Mouse (Mus musculus) right cerebral cortex, postnatal 36 days (tissue): ENCODE measurements at regions not wholly inside any gene's neighbourhood (a gene's known extent, or its start where the extent isn't known, plus 50 kb on each side); places are given as distances from the start of the nearest gene placed in this dataset.
A peak's percentile ranks its signal among the peaks of the same experiment; 100 is the strongest.
"Not testable (repeated sequence)": the region's sequence is repeated elsewhere in the genome, so short reads cannot be mapped to it uniquely, and the experiment has no call there.

Experiments used
- DNase-seq, 2 experiments: peaks; one replicate each; pipeline ENCODE4 v3.0.0; 2022; ENCODE audit warnings: low spot score in 2 of 2, mixed read lengths in 1 of 2

DNA sequence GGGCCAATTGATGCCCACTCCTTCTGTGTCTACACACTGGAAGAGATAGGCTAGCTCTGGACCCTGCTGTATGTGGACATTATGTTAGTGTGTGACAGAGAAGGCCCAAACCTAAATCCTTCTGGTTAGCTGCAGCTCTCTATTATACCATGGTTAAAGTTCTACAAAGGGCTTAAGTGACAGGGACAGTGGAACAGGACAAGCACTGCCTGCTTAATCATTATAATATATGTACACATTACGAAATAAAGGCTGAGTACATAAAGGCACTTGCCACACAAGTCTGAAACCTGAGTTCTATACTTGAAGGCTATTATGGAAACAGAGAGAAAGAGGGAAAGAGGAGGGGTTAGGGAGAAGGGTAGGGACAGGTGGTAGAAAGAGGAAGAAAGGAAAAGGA, 55.2 kb downstream of the Rdh14 start:
- DNase-seq = no peak

DNA sequence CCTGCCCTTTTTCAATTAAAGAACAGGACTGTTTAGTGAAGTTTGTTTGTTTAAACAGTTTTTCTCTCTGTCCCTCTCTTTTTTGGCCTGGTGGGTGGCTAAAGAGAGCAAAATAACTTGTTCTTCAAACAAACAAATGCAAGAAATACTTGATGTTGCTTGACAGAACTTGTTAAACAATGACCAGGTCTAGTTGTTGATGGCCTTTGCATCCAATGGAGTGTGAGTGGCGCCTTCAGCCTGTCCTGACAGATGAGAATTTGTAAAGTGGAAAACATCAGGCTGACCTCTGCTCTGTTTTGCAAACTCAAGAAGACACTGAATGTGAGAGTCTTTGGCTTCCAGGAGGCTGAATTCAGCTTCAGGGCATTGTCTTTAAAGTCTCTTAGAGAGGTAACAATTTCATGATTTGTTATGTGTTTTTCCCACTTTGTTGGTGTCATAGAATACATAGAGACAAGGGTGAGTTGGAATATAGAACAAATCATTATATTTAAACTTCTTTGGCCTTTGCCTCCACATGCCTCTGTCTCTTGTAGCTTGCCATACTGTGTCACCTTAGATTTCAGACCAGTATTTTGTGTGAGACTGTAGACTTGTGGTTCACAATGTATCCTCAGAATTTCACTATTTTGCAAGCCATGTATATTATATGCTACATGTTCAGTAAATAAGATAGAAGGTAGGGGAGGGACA, 67.5 kb downstream of the Rdh14 start:
- DNase-seq = no peak

DNA sequence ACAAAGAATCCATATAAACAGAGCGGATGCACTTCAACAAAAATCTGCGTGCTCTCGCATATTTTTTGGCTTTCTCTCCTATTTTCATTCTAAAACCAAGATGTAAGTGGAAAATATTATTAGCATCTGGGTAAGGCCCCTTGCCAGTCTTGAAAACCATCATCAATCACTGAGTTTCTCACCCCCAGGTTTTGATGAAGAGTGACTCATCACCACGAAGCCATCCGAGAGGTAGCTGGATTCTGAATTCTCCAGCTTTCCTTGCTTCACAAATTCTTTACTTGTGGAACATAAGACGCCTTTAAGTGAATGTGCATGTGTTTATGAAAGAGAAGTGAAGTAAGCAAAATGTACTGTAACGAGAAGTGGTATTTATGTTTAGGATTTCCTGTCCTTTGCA, 71.2 kb downstream of the Rdh14 start:
- DNase-seq = no peak

DNA sequence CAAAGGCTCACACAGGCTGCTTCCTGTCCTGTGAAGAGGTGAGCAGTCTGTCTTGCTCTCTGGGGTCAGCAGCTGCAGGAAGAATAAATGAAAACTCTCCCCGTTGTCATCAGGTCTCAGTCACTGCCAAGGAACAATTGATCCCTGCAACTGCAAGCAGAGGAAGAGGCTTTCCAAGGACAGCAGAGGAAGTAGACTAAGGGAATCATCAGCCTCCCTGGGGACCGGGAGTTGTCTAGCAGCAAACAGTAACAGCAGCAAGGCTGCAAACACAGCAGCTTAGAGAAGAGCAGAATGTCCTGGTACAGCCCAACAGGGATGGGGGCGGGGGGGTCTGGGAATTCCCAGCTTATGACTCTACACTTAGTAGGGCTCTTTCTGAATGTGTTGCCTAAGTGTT, 72.4 kb downstream of the Rdh14 start:
- no peak for DNase-seq

DNA sequence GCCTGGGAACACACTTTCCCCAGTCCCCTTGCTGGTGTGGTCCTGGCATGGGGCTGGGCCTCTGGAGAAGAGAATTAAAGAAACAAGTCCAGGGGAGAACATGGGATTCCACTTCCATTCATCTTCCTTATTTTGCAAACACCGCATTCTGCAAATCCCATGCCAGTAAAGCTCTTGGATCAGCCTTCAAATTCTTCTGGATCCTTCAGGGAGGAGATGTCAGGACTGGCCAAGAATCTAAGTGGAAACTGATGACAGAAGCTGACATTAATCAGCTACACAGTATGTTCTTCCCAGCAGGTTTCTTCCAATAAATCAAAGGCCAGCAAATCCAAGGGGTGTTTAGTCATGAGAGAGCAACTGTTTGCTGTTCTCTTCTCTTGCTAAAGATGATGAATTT, 83.4 kb downstream of the Rdh14 start:
- DNase-seq = no peak

DNA sequence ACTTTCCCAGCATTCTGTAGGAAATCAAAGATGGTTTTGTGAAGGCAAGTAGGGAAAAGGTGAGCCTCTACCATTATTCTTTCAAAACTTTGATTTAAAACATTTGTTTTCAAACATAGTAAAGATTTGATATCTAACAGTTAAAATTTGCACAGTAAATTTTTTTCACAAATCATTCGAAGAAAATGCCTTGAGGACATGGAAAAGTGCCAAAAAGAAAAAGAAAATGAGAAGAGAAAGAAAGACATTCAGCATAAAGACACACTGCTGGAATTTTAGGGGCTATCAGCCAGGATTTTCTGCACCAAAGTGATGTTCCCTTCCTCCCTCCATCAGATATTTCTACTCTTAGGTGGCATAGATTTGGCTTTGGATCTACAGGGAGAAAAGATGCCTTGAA, 90.2 kb downstream of the Rdh14 start:
- DNase-seq = no peak

DNA sequence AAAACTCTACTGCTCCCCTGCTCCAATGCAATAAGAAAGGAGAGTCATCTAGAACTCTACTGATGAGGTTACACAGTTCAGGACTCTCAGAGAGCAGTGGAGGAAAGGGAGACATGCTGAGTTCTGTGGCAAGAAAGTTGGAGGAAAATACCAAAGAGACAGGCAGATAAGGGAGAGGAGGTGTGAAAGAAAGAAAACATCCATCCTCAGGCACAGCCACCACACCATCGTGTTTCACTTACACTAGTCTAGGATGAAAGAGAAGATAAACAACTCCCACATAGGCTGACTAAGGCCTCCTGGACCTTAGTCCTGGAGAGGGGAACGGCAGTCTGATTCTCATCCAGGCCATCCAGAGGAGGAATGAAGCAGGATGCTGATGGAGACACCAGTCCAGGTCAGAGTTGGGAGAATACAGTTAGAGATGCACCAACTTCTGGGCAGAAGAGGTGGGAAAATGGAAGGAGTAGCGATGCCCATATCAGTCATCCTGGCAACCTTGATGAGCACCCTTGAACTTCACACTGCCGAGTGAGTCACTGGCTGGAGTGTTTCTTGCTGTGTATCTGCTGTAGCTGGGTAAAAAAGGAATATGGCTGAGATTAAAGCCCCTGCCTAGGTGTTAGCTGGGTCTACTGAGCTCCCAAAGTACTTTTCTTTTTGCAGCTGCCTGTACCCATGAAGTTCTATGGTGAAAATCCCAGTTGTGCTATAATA, 91.9 kb downstream of the Rdh14 start:
- no peak for DNase-seq

DNA sequence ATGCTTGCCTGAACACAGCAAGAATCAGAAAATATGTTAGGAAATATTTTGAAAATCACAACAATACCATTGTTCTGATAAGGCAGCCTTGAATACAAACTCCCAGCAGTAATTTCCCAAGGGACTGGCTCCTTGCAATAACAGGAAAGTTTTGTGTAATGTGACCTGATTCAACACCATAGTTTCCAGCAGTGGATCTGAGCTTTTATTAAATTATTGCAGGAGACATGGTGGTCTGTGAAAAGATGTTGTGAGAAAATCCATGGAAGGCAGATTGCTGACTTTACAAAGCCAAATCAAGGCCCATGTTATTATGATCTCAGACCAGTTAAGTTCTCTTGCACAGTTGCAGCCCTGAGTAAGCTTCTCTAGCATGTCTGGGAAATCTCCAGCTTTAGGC, 116.1 kb downstream of the Rdh14 start:
- no peak for DNase-seq

DNA sequence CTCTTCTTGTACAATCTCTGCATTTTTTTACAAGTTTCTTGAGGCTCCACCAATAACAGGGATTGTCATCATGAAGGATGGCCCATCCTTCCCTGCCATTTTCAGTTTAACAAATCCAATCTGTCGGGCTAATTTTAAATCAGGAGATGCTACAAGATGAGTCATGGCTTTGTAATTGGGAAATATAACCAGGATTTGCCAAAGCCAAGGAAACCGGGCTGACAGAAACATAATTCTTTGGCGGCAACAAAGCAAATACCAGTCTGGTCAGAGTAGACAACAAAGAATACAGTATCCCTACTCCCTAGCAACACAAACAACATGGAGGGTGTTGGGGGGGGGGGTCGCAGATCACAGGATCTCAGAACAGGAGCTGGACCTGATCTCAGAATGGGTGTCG, 123.0 kb downstream of the Rdh14 start:
- no peak for DNase-seq

DNA sequence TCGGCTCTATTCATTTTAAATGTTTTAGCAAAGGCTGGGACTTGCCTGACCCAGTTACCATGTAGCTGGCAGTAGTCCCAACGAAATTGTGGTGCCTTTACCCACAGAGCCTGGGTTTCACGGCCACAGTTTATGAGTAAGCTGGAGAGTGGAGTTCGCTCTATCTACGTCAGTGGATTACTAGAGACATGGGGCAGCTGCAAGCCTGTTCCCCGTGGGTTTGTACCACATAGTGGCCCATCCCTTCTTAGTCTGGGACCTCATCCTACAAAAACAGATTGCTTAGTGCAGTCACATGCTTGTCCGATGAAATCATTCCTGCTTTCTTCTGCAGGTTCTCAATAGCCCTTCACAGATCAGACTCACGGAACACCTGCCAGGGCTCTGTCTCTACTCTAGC, 123.7 kb downstream of the Rdh14 start:
- DNase-seq = no peak

DNA sequence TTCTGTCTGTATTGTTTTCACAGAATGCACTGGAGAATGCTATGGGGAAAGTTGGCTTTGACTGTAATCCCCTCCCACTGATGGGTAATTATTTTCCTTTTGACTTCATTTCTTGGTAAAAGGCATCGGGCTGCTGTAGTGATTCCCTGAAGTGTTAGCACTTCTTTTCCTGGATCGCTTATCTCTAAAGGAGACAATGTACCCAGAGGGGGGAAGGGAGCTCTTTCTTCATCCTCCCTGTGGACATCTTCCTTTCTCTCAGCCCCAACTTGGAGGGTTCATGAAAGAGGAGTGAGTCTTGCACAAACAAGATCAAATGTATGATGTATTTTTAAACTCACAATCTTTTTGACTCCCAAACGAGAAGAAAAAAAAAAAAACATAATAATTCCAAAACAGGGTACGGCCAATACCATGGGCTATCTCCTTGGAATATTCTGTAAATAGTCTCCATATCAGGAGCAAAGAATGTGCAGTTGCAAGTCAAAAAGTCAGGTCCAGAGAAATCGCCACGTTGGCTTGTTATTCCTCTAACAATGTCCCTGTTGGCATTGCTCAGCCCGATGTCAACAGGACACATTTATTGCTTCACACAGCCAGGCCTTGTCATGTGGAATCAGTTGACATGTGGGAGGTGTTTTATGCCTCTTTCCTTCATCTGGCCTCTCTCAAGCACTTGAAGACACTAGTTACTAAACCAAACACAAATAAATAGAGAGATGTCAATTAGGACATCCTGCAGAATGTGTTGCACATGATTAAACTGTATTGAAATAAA, 134.1 kb downstream of the Rdh14 start:
- no peak for DNase-seq

DNA sequence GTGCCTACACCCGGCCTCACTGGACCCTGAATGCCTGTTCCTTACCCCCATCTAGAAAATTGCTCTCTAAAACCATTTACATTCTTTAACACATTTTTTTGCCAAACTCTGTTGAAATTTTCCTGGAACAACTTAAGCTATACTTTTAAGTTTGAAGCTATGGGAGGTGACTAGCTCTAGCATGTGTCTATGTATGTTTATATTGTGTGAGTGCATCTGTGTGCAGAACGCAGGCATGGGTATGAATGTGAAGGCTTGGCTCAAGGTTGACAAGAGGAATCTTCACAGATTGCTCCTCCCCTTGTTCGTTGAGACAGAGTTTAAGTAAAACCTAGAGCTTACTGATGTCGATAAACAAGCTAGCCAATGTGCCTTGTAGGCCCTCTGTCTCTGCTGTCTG, 135.4 kb downstream of the Rdh14 start:
- no peak for DNase-seq

DNA sequence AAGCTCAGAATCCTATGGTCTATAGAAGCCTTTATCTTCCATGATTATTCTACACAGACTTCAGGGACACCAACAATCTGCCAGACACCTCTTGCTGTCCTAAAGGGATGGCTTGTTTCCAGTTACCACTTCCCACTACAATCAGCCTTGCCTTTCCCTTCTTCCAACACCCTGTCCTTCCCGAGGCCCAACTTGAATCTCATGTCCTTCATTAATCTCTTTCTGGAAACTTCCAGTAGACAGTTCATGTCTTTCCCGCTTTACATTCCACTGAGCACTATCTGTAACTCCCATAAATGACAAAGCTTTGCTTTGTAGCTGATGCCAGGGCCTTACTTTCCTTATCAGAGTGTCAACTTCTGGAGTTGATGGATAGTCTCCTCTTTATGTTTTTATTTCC, 138.5 kb downstream of the Rdh14 start:
- no peak for DNase-seq

DNA sequence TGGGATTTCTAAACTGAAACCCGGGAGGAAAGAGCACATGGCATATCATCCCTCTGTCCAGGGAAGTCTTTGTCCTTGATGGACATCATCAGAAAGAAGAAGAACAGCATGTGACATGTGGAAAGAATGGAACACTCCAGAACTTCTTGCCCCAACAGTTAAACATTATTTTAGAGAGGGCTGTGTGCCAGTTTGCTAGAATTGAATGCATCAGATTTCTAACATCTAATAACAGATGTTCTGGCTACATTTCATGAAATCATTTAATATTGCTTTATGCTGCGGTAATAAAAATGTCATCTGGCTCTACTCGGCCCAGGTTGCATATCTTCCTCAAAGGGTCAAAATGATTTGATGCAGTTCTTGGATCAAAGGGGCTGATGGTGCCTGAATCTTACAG, 140.4 kb downstream of the Rdh14 start:
- no peak for DNase-seq

DNA sequence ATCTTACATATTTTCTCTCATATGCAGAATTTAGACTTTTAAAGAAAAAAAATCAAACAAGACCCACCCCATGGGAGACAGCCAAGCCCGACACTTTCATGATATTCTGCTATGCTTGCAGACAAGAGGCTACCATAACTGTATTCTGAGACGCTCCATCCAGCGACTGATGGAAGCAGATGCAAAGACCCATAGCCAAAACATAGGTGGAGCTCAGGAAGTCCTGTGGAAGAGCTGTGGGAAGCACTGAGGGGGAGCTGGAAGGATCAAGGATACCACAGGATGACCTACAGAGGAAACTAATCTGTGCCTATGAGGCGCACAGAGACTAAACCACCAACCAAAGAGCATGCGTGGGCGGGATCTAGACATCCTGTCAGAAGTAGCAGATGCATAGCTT, 143.4 kb downstream of the Rdh14 start:
- DNase-seq = no peak

DNA sequence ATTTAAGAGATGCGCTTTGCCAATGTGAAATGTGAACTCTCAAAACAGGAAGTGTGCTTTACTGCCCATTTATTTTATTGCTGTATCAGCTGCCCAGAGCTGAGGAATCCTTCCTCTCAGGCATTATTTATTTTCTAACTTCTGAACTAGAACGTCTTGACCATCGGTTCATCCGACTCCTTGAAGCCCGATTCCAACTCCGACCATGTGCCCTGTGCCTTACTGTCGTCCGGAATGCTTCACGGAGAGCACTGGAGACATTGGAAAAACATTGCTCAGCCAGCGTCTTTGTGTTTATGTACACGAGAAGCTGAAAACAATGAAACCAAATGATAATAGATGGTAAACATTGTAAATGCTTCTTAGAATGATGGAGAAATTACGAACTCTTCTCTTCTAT, 145.7 kb downstream of the Rdh14 start:
- no peak for DNase-seq

DNA sequence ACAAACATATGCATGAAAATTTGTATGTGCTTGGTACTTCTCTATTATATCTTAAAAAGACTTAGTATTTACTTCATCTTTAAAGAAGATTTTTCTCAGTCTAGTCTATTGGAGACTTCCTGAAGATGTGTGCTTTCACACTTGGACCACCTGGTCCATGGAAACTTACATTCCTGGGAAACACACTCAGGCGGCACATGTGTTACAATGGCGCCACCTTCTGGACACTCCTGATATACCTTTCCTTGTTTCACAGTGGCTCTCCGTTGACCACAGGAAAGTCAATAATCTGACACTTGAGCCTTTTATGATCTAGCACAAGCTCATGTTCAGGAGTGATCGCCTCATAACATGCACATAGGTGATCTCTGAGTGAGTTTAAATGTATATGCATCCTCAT, 146.5 kb downstream of the Rdh14 start:
- DNase-seq = peak in 1 of 2 experiments; percentile 15

DNA sequence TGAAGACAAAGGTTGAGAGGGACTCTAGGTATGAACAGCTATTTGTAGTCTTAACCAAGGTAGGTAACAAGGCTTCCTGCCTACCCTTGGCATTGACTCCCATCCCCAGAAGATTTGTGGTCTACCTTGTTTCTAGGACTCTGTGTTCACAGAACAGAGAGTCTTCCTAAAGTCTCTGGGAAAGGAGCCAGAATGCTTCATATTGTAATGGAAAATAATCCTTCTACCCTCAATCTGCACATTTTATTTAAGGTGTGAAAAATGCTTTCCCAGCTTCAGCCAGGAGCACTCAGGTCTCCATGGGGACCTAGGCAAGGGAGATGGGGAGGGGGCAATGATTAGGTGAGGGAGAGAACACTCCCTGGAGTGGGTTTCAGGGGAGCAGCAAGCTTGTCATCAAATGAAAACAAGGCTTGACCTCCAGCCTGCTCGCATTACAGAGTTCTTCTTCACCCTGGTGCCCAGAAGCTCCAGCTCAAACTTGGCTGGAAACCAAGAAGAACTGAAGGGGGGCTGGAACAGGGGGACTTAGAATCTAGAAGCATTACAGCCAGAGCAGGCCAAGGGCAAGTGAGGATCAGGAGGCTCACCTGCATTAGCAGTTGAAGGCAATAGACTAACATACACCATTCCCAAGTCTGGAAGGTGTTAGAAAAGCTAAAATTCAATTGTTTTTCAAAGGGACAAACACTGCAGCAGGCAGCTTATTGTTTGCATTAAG, 159.1 kb downstream of the Rdh14 start:
- no peak for DNase-seq

DNA sequence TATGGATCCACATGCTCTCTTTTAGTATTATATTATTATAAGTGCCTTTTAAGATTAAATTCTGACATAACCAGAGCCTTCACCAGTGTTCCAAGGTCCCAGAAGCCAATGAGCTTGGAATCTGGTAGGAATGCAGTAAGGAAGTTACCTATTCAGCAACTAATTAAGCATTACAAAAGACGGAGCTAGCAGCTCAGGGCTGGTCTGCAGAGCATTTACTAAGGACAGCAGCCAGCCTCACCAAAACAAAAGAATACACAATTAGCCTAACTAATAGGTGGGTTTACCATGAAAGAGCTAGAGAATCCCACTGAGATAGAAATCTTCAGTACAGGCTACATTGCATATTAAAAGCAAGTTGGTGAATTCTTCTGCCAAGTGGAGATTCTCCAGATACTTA, 164.1 kb downstream of the Rdh14 start:
- DNase-seq = not testable (repeated sequence)

DNA sequence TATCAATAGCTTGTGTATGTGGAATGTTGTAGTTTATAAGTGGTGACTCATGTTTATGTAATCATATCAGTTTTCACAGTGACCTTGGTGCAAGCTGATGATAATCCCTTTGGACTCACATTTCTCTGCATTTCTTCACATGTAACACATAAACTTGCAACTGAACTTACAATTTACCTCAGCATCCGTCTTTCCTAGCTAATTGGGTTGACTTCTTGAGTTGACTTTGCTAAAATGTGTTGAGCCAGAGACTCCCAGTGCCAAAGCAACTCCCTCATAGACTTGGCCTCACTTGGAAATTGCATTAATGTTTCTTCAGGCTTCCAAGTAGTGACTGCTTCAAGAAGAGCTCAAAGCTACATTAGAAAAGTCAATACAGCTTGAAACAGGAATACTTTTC, 172.4 kb downstream of the Rdh14 start:
- no peak for DNase-seq

DNA sequence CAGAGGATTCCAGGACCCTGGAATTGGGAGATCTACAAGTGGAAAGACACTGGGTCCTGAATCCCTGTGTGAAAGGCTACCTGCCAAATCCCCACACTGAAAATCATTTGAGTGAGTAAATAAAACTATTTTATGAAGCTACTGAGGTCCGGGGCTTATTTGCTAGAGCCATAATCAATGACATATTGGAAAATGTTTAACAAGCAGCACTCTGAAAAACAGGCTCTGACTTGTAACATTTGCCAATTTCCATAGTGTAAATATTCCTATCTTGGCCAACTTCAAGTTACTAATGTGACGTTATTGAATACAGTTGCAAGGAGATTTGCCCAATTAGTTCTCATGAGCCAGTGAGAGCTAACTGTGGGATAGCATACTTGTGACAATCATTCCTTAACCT, 177.3 kb downstream of the Rdh14 start:
- no peak for DNase-seq

DNA sequence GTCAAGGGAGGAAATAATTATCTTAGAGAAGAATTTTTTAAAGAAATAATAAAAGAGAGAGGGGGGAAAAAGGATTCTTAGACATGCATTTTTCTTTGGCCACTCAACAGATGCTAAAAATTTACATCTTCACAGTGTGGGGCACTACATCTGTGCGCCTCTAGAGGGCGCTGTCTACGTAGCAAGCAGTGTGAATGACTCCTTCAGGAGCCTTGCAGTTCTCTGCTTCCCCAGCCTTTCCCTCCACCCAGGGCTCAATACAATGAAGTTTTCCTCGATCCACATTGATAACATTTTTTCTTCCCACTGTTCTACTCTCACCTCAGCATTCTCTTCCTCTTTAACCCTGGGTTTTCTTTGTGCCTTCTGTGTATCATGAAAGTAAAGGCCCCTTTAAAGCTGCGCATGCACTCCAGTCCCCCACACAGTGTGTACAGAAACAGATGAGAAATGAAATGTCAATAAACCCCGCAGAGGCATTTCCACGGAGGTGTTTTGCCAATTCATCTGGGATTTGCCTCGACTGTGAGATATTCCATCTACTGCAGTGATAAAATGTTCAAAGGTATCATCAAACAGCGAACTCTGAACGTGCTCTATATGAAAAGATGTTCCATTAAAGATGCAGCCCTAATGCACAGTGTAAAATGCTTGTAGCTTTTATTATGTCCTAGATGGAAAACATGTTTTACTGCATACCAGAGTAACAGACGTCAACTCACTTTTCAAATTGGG, 181.2 kb downstream of the Rdh14 start:
- DNase-seq = no peak
